Mouse (Mus musculus): Measurements from ENCODE around the gene Gm11549. TPM values are rescaled to one million over a fixed set of nuclear protein-coding genes. Genes with fewer than 3 reads are reported as not detected.

The Gm11549 gene
- total and polyA plus RNA-seq, 2 experiments from 2014 or later, result 0.68 to 1.3 TPM

DNA sequence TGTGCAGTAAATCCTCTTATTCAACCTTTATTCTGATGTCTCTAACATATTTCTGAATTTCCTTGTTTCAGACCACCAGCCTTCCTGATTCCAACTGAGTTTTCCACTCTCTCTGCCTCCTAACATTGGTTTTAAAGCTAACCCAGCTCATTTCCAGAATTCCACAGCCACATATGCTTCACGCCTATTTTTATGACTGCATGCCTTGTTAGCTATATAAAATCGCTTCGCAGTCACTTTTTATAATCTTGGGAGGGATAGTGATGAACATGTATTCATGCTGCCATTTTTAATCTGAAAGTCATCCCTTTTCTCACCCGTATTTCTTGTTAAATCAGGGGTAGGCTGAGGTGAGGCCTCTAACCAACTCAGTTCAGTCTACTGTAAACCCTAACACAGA is 37.3 kb downstream of the Gm11549 start:
- Histone ChIP-seq H3K27me3 (ENCODE audit: insufficient read depth, low read length) (no peaks in the 10 kb centered on the region), H3K9ac (no peak overlapping the region), H3K4me1 (ENCODE audit: insufficient read depth) (no peaks in the 10 kb centered on the region), H3K4me3 (ENCODE audit: low read depth, low read length) (no peak overlapping the region), H3K27ac (ENCODE audit: low read depth, low read length) (no peak overlapping the region), H3K4me2 (ENCODE audit: low read depth) (no peak overlapping the region), H3K36me3 (ENCODE audit: insufficient read depth) (no peaks in the 10 kb centered on the region), H3K9me3 (ENCODE audit: low read length) (no peaks in the 10 kb centered on the region)
- no peak for TF ChIP-seq CTCF (IDR thresholded peaks at IDR 0.05; ENCODE audit: low read depth)
- no peak for ATAC-seq
- DNase-seq, result no peak
- 87% methylated on average over 4 of the region's 4 CpGs for WGBS

DNA sequence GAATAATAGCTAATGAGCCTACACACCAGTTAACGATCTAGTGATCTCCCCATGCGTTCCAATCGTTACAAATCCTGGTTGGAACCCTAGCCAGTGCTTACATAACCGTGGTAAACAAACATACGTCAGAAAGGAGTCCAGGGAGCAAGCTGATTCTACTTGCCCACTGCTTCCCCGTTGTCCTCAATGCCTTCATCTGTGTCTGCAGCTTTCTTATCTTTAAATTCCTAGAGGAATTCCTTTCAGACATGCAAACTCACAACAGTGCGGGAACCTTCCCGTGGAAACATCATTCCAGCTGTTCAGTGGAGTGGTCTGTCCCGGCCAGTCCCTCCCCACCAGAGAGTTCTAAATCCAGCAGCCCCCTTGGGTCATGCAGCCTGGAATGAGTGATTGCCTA is 38.7 kb downstream of the Gm11549 start:
- Histone ChIP-seq H3K27me3 (ENCODE audit: insufficient read depth, low read length) (no peaks in the 10 kb centered on the region), H3K4me3 (ENCODE audit: low read depth, low read length) (no peak overlapping the region), H3K4me1 (ENCODE audit: insufficient read depth) (no peaks in the 10 kb centered on the region), H3K9me3 (ENCODE audit: low read length) (no peaks in the 10 kb centered on the region), H3K36me3 (ENCODE audit: insufficient read depth) (no peaks in the 10 kb centered on the region), H3K9ac (no peak overlapping the region), H3K4me2 (ENCODE audit: low read depth) (no peak overlapping the region), H3K27ac (ENCODE audit: low read depth, low read length) (no peak overlapping the region)
- 19% methylated on average over 9 of the region's 9 CpGs for WGBS
- no peak for TF ChIP-seq CTCF (IDR thresholded peaks at IDR 0.05; ENCODE audit: low read depth)
- DNase-seq (no peak), ATAC-seq (no peak)

DNA sequence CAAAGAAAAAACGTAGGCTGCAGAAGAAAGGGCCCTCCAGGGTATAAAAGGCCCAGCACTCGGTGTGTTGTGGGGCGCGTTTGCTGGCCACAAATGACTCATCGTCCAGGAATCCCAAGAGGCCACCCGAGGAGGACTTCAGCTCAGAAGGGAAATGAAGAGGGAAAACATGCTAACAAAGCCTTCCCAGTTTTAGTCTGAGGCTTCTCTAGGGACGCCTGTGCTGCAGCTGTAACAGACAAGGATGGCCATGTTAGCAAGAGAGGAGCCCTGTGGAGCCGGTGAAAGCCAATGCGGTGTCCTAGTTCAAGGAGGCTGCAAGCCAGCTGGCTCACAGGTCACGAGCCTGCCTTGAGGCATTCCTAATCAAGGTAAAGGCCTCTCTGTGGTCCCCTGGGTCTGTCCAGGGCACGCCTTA is 39.8 kb downstream of the Gm11549 start:
- no peaks in the 10 kb centered on the region for H3K36me3 ChIP-seq (ENCODE audit: insufficient read depth)
- no peaks in the 10 kb centered on the region for H3K9me3 ChIP-seq (ENCODE audit: low read length)
- no peak overlapping the region for H3K4me3 ChIP-seq (ENCODE audit: low read depth, low read length)
- no peaks in the 10 kb centered on the region for H3K27me3 ChIP-seq (ENCODE audit: insufficient read depth, low read length)
- TF ChIP-seq CTCF (IDR thresholded peaks at IDR 0.05; ENCODE audit: low read depth), result no peak
- H3K27ac ChIP-seq (ENCODE audit: low read depth, low read length), result no peak overlapping the region
- H3K9ac ChIP-seq, result no peak overlapping the region
- H3K4me1 ChIP-seq (ENCODE audit: insufficient read depth), result 0 out of 2 replicates have a peak, but pooled peaks cover under 1% of the 10 kb centered on the region
- ATAC-seq (peak; percentile 81), DNase-seq (peak; percentile 44)
- no peak overlapping the region for H3K4me2 ChIP-seq (ENCODE audit: low read depth)
- WGBS, result 6% methylated on average over 11 of the region's 11 CpGs

- Histone ChIP-seq H3K27ac (ENCODE audit: low read depth, low read length) (no peak overlapping the region), H3K9ac (no peak overlapping the region), H3K36me3 (ENCODE audit: insufficient read depth) (no peaks in the 10 kb centered on the region), H3K9me3 (ENCODE audit: low read length) (no peaks in the 10 kb centered on the region), H3K4me2 (ENCODE audit: low read depth) (no peak overlapping the region), H3K4me1 (ENCODE audit: insufficient read depth) (0 out of 2 replicates have a peak, but pooled peaks cover 7% of the 10 kb centered on the region), H3K27me3 (ENCODE audit: insufficient read depth, low read length) (no peaks in the 10 kb centered on the region), H3K4me3 (ENCODE audit: low read depth, low read length) (no peak overlapping the region)
- DNase-seq (no peak), ATAC-seq (no peak)
- no peak for TF ChIP-seq CTCF (IDR thresholded peaks at IDR 0.05; ENCODE audit: low read depth)
- WGBS, result 69% methylated on average over 2 of the region's 2 CpGs
Observed at GRCm38 (mm10) chr3:36480486-36480885, 41.1 kb downstream of the Gm11549 start.

DNA sequence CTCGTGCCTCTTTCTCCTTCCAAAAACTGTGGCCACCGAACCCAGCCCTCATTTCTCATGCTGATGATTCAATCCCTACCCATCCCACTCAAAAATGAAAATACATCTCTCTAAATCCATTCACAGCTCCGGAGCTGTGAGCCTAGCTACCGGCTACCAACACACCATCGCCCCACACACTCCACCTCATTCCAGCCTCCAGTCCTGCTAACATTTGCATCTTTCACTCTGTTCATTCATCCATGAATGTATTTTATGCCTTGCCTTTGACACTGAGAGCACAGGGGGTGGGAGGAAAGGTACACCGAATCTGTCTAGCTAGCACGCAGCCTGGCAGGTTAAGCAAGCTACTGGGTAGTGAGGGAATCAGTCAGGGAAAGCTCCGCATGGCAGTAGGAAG is 42.8 kb downstream of the Gm11549 start:
- 48% methylated on average over 8 of the region's 8 CpGs for WGBS
- TF ChIP-seq CTCF (IDR thresholded peaks at IDR 0.05; ENCODE audit: low read depth), result no peak
- no peak overlapping the region for H3K4me3 ChIP-seq (ENCODE audit: low read depth, low read length)
- ATAC-seq, result no peak
- H3K9me3 ChIP-seq (ENCODE audit: low read length), result no peaks in the 10 kb centered on the region
- no peaks in the 10 kb centered on the region for H3K36me3 ChIP-seq (ENCODE audit: insufficient read depth)
- H3K9ac ChIP-seq, result no peak overlapping the region
- DNase-seq, result no peak
- 0 out of 2 replicates have a peak, but pooled peaks cover 7% of the 10 kb centered on the region for H3K4me1 ChIP-seq (ENCODE audit: insufficient read depth)
- H3K27me3 ChIP-seq (ENCODE audit: insufficient read depth, low read length), result no peaks in the 10 kb centered on the region
- no peak overlapping the region for H3K27ac ChIP-seq (ENCODE audit: low read depth, low read length)
- H3K4me2 ChIP-seq (ENCODE audit: low read depth), result no peak overlapping the region

- H3K36me3 ChIP-seq (ENCODE audit: insufficient read depth), result no peaks in the 10 kb centered on the region
- 0 out of 2 replicates have a peak, but pooled peaks cover 7% of the 10 kb centered on the region for H3K4me1 ChIP-seq (ENCODE audit: insufficient read depth)
- H3K4me2 ChIP-seq (ENCODE audit: low read depth), result peak overlapping the region; percentile 99
- no peak; the same call in 1 of the 2 replicates for ATAC-seq
- TF ChIP-seq CTCF (IDR thresholded peaks at IDR 0.05; ENCODE audit: low read depth), result no peak
- H3K9me3 ChIP-seq (ENCODE audit: low read length), result no peaks in the 10 kb centered on the region
- H3K27me3 ChIP-seq (ENCODE audit: insufficient read depth, low read length), result no peaks in the 10 kb centered on the region
- H3K27ac ChIP-seq (ENCODE audit: low read depth, low read length), result no peak overlapping the region
- 40% methylated on average over 20 of the region's 20 CpGs for WGBS
- peak overlapping the region; percentile 71 for H3K4me3 ChIP-seq (ENCODE audit: low read depth, low read length)
- H3K9ac ChIP-seq, result peak overlapping the region; percentile 64
- DNase-seq, result no peak
Observed at GRCm38 (mm10) chr3:36476261-36477155, 45.1 kb downstream of the Gm11549 start.

DNA sequence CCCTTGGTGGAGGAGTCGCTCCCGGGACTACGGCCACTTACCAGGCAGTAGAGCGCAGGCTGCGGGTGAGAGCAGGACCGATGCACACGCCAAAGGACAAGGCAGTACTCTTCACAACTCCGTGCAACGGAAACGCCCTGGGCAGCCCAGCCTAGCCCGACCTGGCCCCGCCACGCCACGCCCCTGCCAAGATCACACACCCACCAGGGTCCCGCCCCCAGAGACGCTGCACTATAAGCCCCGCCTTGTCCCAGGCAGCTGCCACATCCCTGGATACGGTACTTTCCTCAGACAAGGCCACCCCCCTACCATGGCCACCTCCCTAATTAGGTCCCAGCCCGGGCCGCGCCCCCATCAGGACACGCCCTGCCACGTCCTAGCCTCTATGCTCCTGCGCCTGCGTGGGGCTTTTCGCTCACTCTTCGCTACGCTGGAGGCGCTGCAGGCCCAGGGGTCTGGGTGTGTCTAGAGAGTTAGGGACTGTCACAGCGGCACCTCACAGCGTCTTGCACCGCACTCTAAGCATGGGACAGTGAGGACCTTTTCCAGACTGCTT is 46.0 kb downstream of the Gm11549 start, which contains the start of the genes Anxa5 and 1810062G17Rik:
Gene Anxa5, minus strand, starts transcription at position 363 of the 556 bp plus-strand sequence.
Gene 1810062G17Rik, plus strand, starts transcription at position 406 of the 556 bp plus-strand sequence.
- H3K4me3 ChIP-seq (ENCODE audit: low read depth, low read length), result peak within 1 kb of the TSS; percentile 71
- peak within 1 kb of the TSS; percentile 55; the same call in 1 of the 2 replicates for H3K27ac ChIP-seq (ENCODE audit: low read depth, low read length)
- H3K27me3 ChIP-seq (ENCODE audit: insufficient read depth, low read length), result no peaks in the 10 kb centered on the region
- ATAC-seq, result peak; percentile 97
- no peaks in the 10 kb centered on the region for H3K9me3 ChIP-seq (ENCODE audit: low read length)
- H3K4me2 ChIP-seq (ENCODE audit: low read depth), result peak within 1 kb of the TSS; percentile 99
- H3K4me1 ChIP-seq (ENCODE audit: insufficient read depth), result 0 out of 2 replicates have a peak, but pooled peaks cover 7% of the 10 kb centered on the region
- DNase-seq, result peak; percentile 90
- WGBS, result under 1% methylated on average over 32 of the region's 32 CpGs
- peak; percentile 75 for TF ChIP-seq CTCF (IDR thresholded peaks at IDR 0.05; ENCODE audit: low read depth)
- H3K36me3 ChIP-seq (ENCODE audit: insufficient read depth), result no peaks in the 10 kb centered on the region
- H3K9ac ChIP-seq, result peak within 1 kb of the TSS; percentile 64
